16 mouse cellular contexts compared by ENCODE assay signal in genomic region chr5:110857091-110857490, GRCm38 (mm10). TPM values are rescaled to one million over a fixed set of nuclear protein-coding genes. Genes with fewer than 3 reads are reported as not detected.
A peak's percentile ranks its signal among the peaks of the same experiment; 100 is the strongest.
DNase-seq lines count a peak whose midpoint lies in the region; ATAC-seq and TF ChIP-seq lines count a peak whose summit lies in the region.
"Had no signal": no experiment of that assay in that cellular context is flagged by ENCODE, and none has a peak within 500 bp of the region (broad histone marks: within the 10 kb centered on the region; RNA-seq: fewer than 3 reads in every experiment).

No protein-coding gene starts in this region.

- H3K9me3 ChIP-seq in heart, embryonic 10.5 days = no peaks in the 10 kb centered on the region
- no peaks in the 10 kb centered on the region for H3K9me3 ChIP-seq in limb, embryonic 14.5 days (ENCODE audit: control insufficient read depth, low read length)
- H3K9me3 ChIP-seq in limb, embryonic 10.5 days (replicated peaks) = no peaks in the 10 kb centered on the region
- H3K9me3 ChIP-seq in hindbrain, embryonic 10.5 days = no peaks in the 10 kb centered on the region
- H3K9me3 ChIP-seq: G1E; hindbrain, embryonic 13.5 days; limb, embryonic 15.5 days; neural tube, embryonic 12.5 days had no signal

- WGBS in heart, embryonic 10.5 days = 37% methylated on average over 5 of the region's 5 CpGs
- WGBS in limb, embryonic 14.5 days = 51% methylated on average over 5 of the region's 5 CpGs
- 89% methylated on average over 5 of the region's 5 CpGs for WGBS in limb, embryonic 10.5 days
- 82% methylated on average over 5 of the region's 5 CpGs for WGBS in hindbrain, embryonic 10.5 days

- no peak overlapping the region for H3K4me2 ChIP-seq in limb, embryonic 14.5 days (replicated peaks; ENCODE audit: low read depth, low read length, severe bottlenecking)
- H3K4me2 ChIP-seq: hindbrain, embryonic 13.5 days; limb, embryonic 15.5 days; neural tube, embryonic 12.5 days had no signal

- H3K4me3 ChIP-seq in heart, embryonic 10.5 days = no peak overlapping the region
- no peak overlapping the region for H3K4me3 ChIP-seq in limb, embryonic 14.5 days (replicated peaks; ENCODE audit: low read length)
- no peak overlapping the region for H3K4me3 ChIP-seq in limb, embryonic 10.5 days
- no peak overlapping the region for H3K4me3 ChIP-seq in embryonic fibroblast, embryonic 13.5 days (ENCODE audit: insufficient read depth, low read length)
- H3K4me3 ChIP-seq in hindbrain, embryonic 10.5 days = no peak overlapping the region
- H3K4me3 ChIP-seq: hindbrain, embryonic 13.5 days; limb, embryonic 15.5 days; neural tube, embryonic 12.5 days had no signal

- H3K4me1 ChIP-seq in heart, embryonic 10.5 days = peaks cover 15% of the 10 kb centered on the region
- no peaks in the 10 kb centered on the region for H3K4me1 ChIP-seq in limb, embryonic 14.5 days (ENCODE audit: control insufficient read depth, insufficient read depth, low read length)
- H3K4me1 ChIP-seq in limb, embryonic 10.5 days = peaks cover 11% of the 10 kb centered on the region
- H3K4me1 ChIP-seq in embryonic fibroblast, embryonic 13.5 days (ENCODE audit: control insufficient read depth, insufficient read depth, low read length) = peaks cover 11% of the 10 kb centered on the region; the same call in 1 of the 2 replicates
- H3K4me1 ChIP-seq in hindbrain, embryonic 10.5 days (replicated peaks) = 0 out of 2 replicates have a peak, but pooled peaks cover 4% of the 10 kb centered on the region
- H3K4me1 ChIP-seq: neural tube, embryonic 12.5 days had no signal

- H3K36me3 ChIP-seq in heart, embryonic 10.5 days = peaks cover 36% of the 10 kb centered on the region
- peaks cover 14% of the 10 kb centered on the region; the same call in 1 of the 2 replicates for H3K36me3 ChIP-seq in limb, embryonic 14.5 days (ENCODE audit: control insufficient read depth, insufficient read depth, low read length)
- H3K36me3 ChIP-seq in limb, embryonic 10.5 days = peaks cover 86% of the 10 kb centered on the region
- peaks cover 79% of the 10 kb centered on the region for H3K36me3 ChIP-seq in hindbrain, embryonic 10.5 days
- H3K36me3 ChIP-seq: hindbrain, embryonic 13.5 days had no signal

- H3K27me3 ChIP-seq in heart, embryonic 10.5 days (ENCODE audit: insufficient read depth, poor library complexity, severe bottlenecking) = no peaks in the 10 kb centered on the region
- no peaks in the 10 kb centered on the region for H3K27me3 ChIP-seq in limb, embryonic 14.5 days (ENCODE audit: control insufficient read depth, insufficient read depth, low read length)
- no peaks in the 10 kb centered on the region for H3K27me3 ChIP-seq in limb, embryonic 10.5 days (ENCODE audit: low read depth, poor library complexity, severe bottlenecking)
- no peaks in the 10 kb centered on the region for H3K27me3 ChIP-seq in hindbrain, embryonic 10.5 days (ENCODE audit: insufficient read depth, poor library complexity, severe bottlenecking)
- H3K27me3 ChIP-seq: hindbrain, embryonic 13.5 days; limb, embryonic 15.5 days; neural tube, embryonic 12.5 days had no signal

- TF ChIP-seq POLR2A in limb, embryonic 14.5 days (IDR thresholded peaks at IDR 0.05; ENCODE audit: borderline replicate concordance, extremely low read depth, insufficient read depth, insufficient read length) = no peak
- no peak for TF ChIP-seq POLR2A in embryonic fibroblast, embryonic 13.5 days (IDR thresholded peaks at IDR 0.05; ENCODE audit: low read depth, low read length)

- ATAC-seq in limb, embryonic 14.5 days (ENCODE audit: low FRiP score, low read depth) = peak; percentile 30; the same call in 1 of the 2 replicates
- ATAC-seq: intestine, postnatal 0 days; midbrain, embryonic 16.5 days had no signal

- TF ChIP-seq CTCF in embryonic fibroblast, embryonic 13.5 days (IDR thresholded peaks at IDR 0.05; ENCODE audit: borderline replicate concordance, insufficient read depth, low read length) = no peak

- DNase-seq in heart, adult 8-10 months (ENCODE audit: low spot score) = peak; percentile 76
- DNase-seq in heart, embryonic 10.5 days (ENCODE audit: low spot score) = no peak
- peak; percentile 69 for DNase-seq in limb, embryonic 14.5 days (ENCODE audit: low spot score)
- no peak for DNase-seq in limb, embryonic 10.5 days (ENCODE audit: low spot score)
- DNase-seq in kidney, postnatal 36 days = peak; percentile 31 to 40
- DNase-seq in hindbrain, embryonic 10.5 days (ENCODE audit: low spot score) = no peak
- DNase-seq: cerebellum, adult 18-20 months; gastrocnemius, postnatal 25 days; lung, adult 2 months had no signal

- H3K9ac ChIP-seq in limb, embryonic 14.5 days (ENCODE audit: low read depth, low read length, severe bottlenecking) = no peak overlapping the region
- H3K9ac ChIP-seq: hindbrain, embryonic 13.5 days; limb, embryonic 15.5 days; neural tube, embryonic 12.5 days had no signal

- no peak overlapping the region for H3K27ac ChIP-seq in heart, embryonic 10.5 days
- no peak overlapping the region for H3K27ac ChIP-seq in limb, embryonic 14.5 days (replicated peaks; ENCODE audit: low read depth, low read length)
- H3K27ac ChIP-seq in limb, embryonic 10.5 days = no peak overlapping the region
- peak overlapping the region; percentile 89 for H3K27ac ChIP-seq in embryonic fibroblast, embryonic 13.5 days (ENCODE audit: insufficient read depth, low read length)
- no peak overlapping the region for H3K27ac ChIP-seq in hindbrain, embryonic 10.5 days
- H3K27ac ChIP-seq: hindbrain, embryonic 13.5 days; neural tube, embryonic 12.5 days had no signal

RNA-seq across cellular contexts. Expression of gene Chek2, which starts 17.3 kb away (rescaled TPM):
- total RNA-seq in heart, adult 8-10 months (2022) = 1 to 10 TPM; 2.0 to 3.2 (median 2.4) TPM
- polyA plus RNA-seq in heart, embryonic 10.5 days (2016; fragmentation: Nextera tagmentation; extraction: Ambion mirVana) = 28.1 and 28.8 TPM in 2 replicates
- polyA plus RNA-seq in limb, embryonic 14.5 days (2012; rRNA removed) = 15.2 and 18.1 TPM in 2 replicates
- polyA plus RNA-seq in limb, embryonic 14.5 days (2014; fragmentation: Nextera tagmentation; extraction: Ambion mirVana) = 15.5 and 16.2 TPM in 2 replicates
- polyA plus RNA-seq in limb, embryonic 10.5 days (2016; fragmentation: Nextera tagmentation; extraction: Ambion mirVana) = 40.8 and 45.1 TPM in 2 replicates
- polyA plus RNA-seq in embryonic fibroblast, embryonic 13.5 days (2011; ENCODE audit: insufficient read length, low read depth, missing spikeins) = 16.3 and 23.9 TPM in 2 replicates
- polyA plus RNA-seq in hindbrain, embryonic 10.5 days (2016; fragmentation: Nextera tagmentation; extraction: Ambion mirVana) = 31.0 and 43.8 TPM in 2 replicates

RNA-seq across cellular contexts. Expression of gene Hscb, which starts 17.5 kb away (rescaled TPM):
- 10 to 100 TPM; 17.6 to 21.4 (median 20.4) TPM for total RNA-seq in heart, adult 8-10 months (2022)
- 22.2 and 27.4 TPM in 2 replicates for polyA plus RNA-seq in heart, embryonic 10.5 days (2016; fragmentation: Nextera tagmentation; extraction: Ambion mirVana)
- polyA plus RNA-seq in limb, embryonic 14.5 days (2012; rRNA removed) = 19.2 and 19.3 TPM in 2 replicates
- polyA plus RNA-seq in limb, embryonic 14.5 days (2014; fragmentation: Nextera tagmentation; extraction: Ambion mirVana) = 19.4 and 23.9 TPM in 2 replicates
- 27.3 and 33.6 TPM in 2 replicates for polyA plus RNA-seq in limb, embryonic 10.5 days (2016; fragmentation: Nextera tagmentation; extraction: Ambion mirVana)
- polyA plus RNA-seq in embryonic fibroblast, embryonic 13.5 days (2011; ENCODE audit: insufficient read length, low read depth, missing spikeins) = 29.3 and 36.1 TPM in 2 replicates
- polyA plus RNA-seq in hindbrain, embryonic 10.5 days (2016; fragmentation: Nextera tagmentation; extraction: Ambion mirVana) = 22.8 and 23.0 TPM in 2 replicates

RNA-seq across cellular contexts. Expression of gene Ttc28, which starts 22.5 kb away (rescaled TPM):
- total RNA-seq in heart, adult 8-10 months (2022) = 10 to 100 TPM; 11.0 to 17.2 (median 12.3) TPM
- polyA plus RNA-seq in heart, embryonic 10.5 days (2016; fragmentation: Nextera tagmentation; extraction: Ambion mirVana) = 7.3 and 10.9 TPM in 2 replicates
- polyA plus RNA-seq in limb, embryonic 14.5 days (2012; rRNA removed) = 16.3 and 19.7 TPM in 2 replicates
- polyA plus RNA-seq in limb, embryonic 14.5 days (2014; fragmentation: Nextera tagmentation; extraction: Ambion mirVana) = 19.9 and 25.9 TPM in 2 replicates
- polyA plus RNA-seq in limb, embryonic 10.5 days (2016; fragmentation: Nextera tagmentation; extraction: Ambion mirVana) = 12.6 and 15.1 TPM in 2 replicates
- 34.4 and 35.0 TPM in 2 replicates for polyA plus RNA-seq in embryonic fibroblast, embryonic 13.5 days (2011; ENCODE audit: insufficient read length, low read depth, missing spikeins)
- 10.9 and 14.5 TPM in 2 replicates for polyA plus RNA-seq in hindbrain, embryonic 10.5 days (2016; fragmentation: Nextera tagmentation; extraction: Ambion mirVana)

RNA-seq across cellular contexts. Expression of gene Ulk1, which starts 47.2 kb away (rescaled TPM):
- 10 to 100 TPM; 63.1 to 99.8 (median 73.6) TPM for total RNA-seq in heart, adult 8-10 months (2022)
- 12.8 and 17.0 TPM in 2 replicates for polyA plus RNA-seq in heart, embryonic 10.5 days (2016; fragmentation: Nextera tagmentation; extraction: Ambion mirVana)
- polyA plus RNA-seq in limb, embryonic 14.5 days (2012; rRNA removed) = 62.6 and 85.6 TPM in 2 replicates
- 28.1 and 36.9 TPM in 2 replicates for polyA plus RNA-seq in limb, embryonic 14.5 days (2014; fragmentation: Nextera tagmentation; extraction: Ambion mirVana)
- polyA plus RNA-seq in limb, embryonic 10.5 days (2016; fragmentation: Nextera tagmentation; extraction: Ambion mirVana) = 27.5 and 32.2 TPM in 2 replicates
- polyA plus RNA-seq in embryonic fibroblast, embryonic 13.5 days (2011; ENCODE audit: insufficient read length, low read depth, missing spikeins) = 22.3 and 23.1 TPM in 2 replicates
- polyA plus RNA-seq in hindbrain, embryonic 10.5 days (2016; fragmentation: Nextera tagmentation; extraction: Ambion mirVana) = 24.5 and 28.1 TPM in 2 replicates

Comparison
In these comparisons a context has a peak if more than half of its experiments do, and no peak if none do; other contexts are left out.
1. DNase-seq: peak in heart, adult 8-10 months (single experiment), limb, embryonic 14.5 days (single experiment) and kidney, postnatal 36 days (2 of 2); none in heart, embryonic 10.5 days (single experiment), limb, embryonic 10.5 days (single experiment) and hindbrain, embryonic 10.5 days (single experiment).